Mouse (Mus musculus) myocyte (in vitro differentiated cells): ENCODE results near the gene Atp6v1a. TPM values are rescaled to one million over a fixed set of nuclear protein-coding genes. Genes with fewer than 3 reads are reported as not detected.
A peak's percentile ranks its signal among the peaks of the same experiment; 100 is the strongest.

Experiments
- H3K27me3 ChIP-seq: one replicate; pipeline ENCODE4 v1.6.1; 2011; ENCODE audit not compliant: control insufficient read depth, insufficient read depth, insufficient read length
- H3K36me3 ChIP-seq: one replicate; pipeline ENCODE4 v1.6.1; 2011; ENCODE audit not compliant: control insufficient read depth, insufficient read depth
- H3K4me2 ChIP-seq: one replicate; pipeline ENCODE4 v1.6.1; 2011; ENCODE audit warnings: low read depth, control low read depth
- H3K4me3 ChIP-seq: one replicate; pipeline ENCODE4 v1.5.1; 2011; ENCODE audit warnings: mild to moderate bottlenecking, control low read depth, moderate library complexity
- H3K79me2 ChIP-seq: one replicate; pipeline ENCODE4 v1.6.1; 2011; ENCODE audit not compliant: control insufficient read depth, insufficient read depth
- H3ac ChIP-seq: one replicate; pipeline ENCODE4 v1.6.1; 2011; ENCODE audit not compliant: control insufficient read depth, insufficient read length
- CEBPB ChIP-seq: IDR thresholded peaks from 2 replicates; pipeline ENCODE4 v1.6.1; 2011; ENCODE audit warnings: mild to moderate bottlenecking, moderate library complexity; ENCODE audit not compliant: poor library complexity, insufficient read depth, severe bottlenecking
- E2F4 ChIP-seq: IDR thresholded peaks from one replicate; pipeline ENCODE4 v1.6.1; 2011; ENCODE audit warnings: mild to moderate bottlenecking, control low read depth, moderate library complexity; ENCODE audit not compliant: insufficient read depth
- MAX ChIP-seq: IDR thresholded peaks from one replicate; pipeline ENCODE4 v1.6.1; 2011; ENCODE audit warnings: low read depth, mild to moderate bottlenecking, control low read depth
- MYOD1 ChIP-seq, 3 experiments: IDR thresholded peaks; one replicate each; pipeline ENCODE4 v1.6.1; 2011; ENCODE audit warnings: control low read depth in 2 of 3, low read depth in 2 of 3, mild to moderate bottlenecking in 2 of 3, moderate library complexity in 1 of 3; ENCODE audit not compliant: insufficient read length in 2 of 3, control insufficient read depth in 1 of 3
- MYOG ChIP-seq, 3 experiments: IDR thresholded peaks; one replicate each; pipeline ENCODE4 v1.6.1; 2011; ENCODE audit warnings: control low read depth in 2 of 3, low read depth in 2 of 3, mild to moderate bottlenecking in 2 of 3; ENCODE audit not compliant: insufficient read length in 2 of 3, control insufficient read depth in 1 of 3, insufficient read depth in 1 of 3
- POLR2A ChIP-seq: IDR thresholded peaks from one replicate; pipeline ENCODE4 v1.6.1; 2011; ENCODE audit warnings: low read depth, mild to moderate bottlenecking, control low read depth, moderate library complexity; ENCODE audit not compliant: insufficient read length
- POLR2AphosphoS2 ChIP-seq: IDR thresholded peaks from one replicate; pipeline ENCODE4 v1.6.1; 2011; ENCODE audit warnings: low read depth, control low read depth; ENCODE audit not compliant: insufficient read length
- REST ChIP-seq: IDR thresholded peaks from one replicate; pipeline ENCODE4 v1.6.1; 2011; ENCODE audit warnings: mild to moderate bottlenecking, control low read depth, moderate library complexity; ENCODE audit not compliant: insufficient read depth, insufficient read length
- SRF ChIP-seq: IDR thresholded peaks from one replicate; pipeline ENCODE4 v1.6.1; 2011; ENCODE audit warnings: low read depth; ENCODE audit not compliant: control insufficient read depth, insufficient read length
- TCF12 ChIP-seq: IDR thresholded peaks from one replicate; pipeline ENCODE4 v1.6.1; 2011; ENCODE audit warnings: mild to moderate bottlenecking, control low read depth; ENCODE audit not compliant: poor library complexity, insufficient read depth, severe bottlenecking
- TCF3 ChIP-seq: IDR thresholded peaks from one replicate; pipeline ENCODE4 v1.6.1; 2011; ENCODE audit warnings: low read depth, control low read depth; ENCODE audit not compliant: insufficient read length
- USF1 ChIP-seq: IDR thresholded peaks from one replicate; pipeline ENCODE4 v1.6.1; 2011; ENCODE audit warnings: low read depth, mild to moderate bottlenecking, control low read depth, moderate library complexity
- polyA plus RNA-seq: library from polyadenylated mRNA; unstranded; fragments of >200 nt; fragmentation: generic; extraction: Trizol; gene quantifications from one replicate; pipeline ENCODE4 v1.2.1, GENCODE M21; 2012; ENCODE audit warnings: missing spikeins

Atp6v1a gene
- polyA plus RNA-seq: 28.7 TPM

GRCm38 (mm10) chr16:44139536-44140185 is at the start of gene Atp6v1a, which contains the start of gene Naa50:
Atp6v1a (minus strand) TSS chr16:44139705.
Naa50 (plus strand) TSS chr16:44139830.
- TF ChIP-seq REST (no peak), TCF3 (peak; percentile 14), USF1 (no peak), POLR2A (peak; percentile 95), E2F4 (peak; percentile 19), CEBPB (no peak), TCF12 (no peak), MYOD1 (IDR thresholded peaks at IDR 0.05; ENCODE audit: control insufficient read depth in 1 of 3, insufficient read length in 2 of 3, low read depth in 2 of 3) (peak in 2 of 3 experiments; percentile 58 to 81), MYOG (IDR thresholded peaks at IDR 0.05; ENCODE audit: control insufficient read depth in 1 of 3, insufficient read depth in 1 of 3, insufficient read length in 2 of 3, low read depth in 2 of 3) (peak in 2 of 3 experiments; percentile 73 to 84), MAX (no peak), POLR2AphosphoS2 (peak; percentile 93), SRF (no peak)
- peak within 1 kb of the TSS; percentile 91 for H3K4me3 ChIP-seq
- peaks cover 84% of the 10 kb centered on the region for H3K79me2 ChIP-seq
- no peaks in the 10 kb centered on the region for H3K27me3 ChIP-seq
- no peaks in the 10 kb centered on the region for H3K36me3 ChIP-seq
- H3K4me2 ChIP-seq: peak within 1 kb of the TSS; percentile 92
- H3ac ChIP-seq: peak within 1 kb of the TSS; percentile 32

DNA sequence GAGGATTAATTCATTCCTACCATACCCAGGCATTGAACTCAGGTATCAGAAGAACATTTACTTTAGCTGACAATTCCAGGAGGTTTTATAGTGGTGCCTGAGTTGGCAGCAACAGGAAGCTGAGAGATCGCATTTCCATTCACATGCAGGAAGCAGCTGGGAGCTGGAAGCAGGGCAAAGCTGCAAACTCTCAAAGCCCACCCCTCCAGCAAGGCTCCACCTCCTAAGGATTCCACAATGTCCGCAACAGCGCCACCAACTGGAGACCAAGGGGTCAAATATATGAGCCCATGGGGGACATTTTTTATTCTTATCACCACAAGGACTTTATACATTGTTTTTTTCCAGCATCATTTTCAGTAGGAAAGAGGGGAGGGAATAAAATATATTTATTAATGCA is 49.3 kb upstream of the Atp6v1a start:
- no peak overlapping the region for H3ac ChIP-seq
- H3K4me2 ChIP-seq: no peak overlapping the region
- no peak for TF ChIP-seq MAX
- TF ChIP-seq E2F4: no peak
- H3K79me2 ChIP-seq: no peaks in the 10 kb centered on the region
- no peaks in the 10 kb centered on the region for H3K27me3 ChIP-seq
- no peaks in the 10 kb centered on the region for H3K36me3 ChIP-seq
- H3K4me3 ChIP-seq: no peak overlapping the region

- H3K4me2 ChIP-seq: no peak overlapping the region
- H3ac ChIP-seq: no peak overlapping the region
- H3K4me3 ChIP-seq: no peak overlapping the region
- peaks cover 3% of the 10 kb centered on the region for H3K79me2 ChIP-seq
- no peaks in the 10 kb centered on the region for H3K27me3 ChIP-seq
- H3K36me3 ChIP-seq: no peaks in the 10 kb centered on the region
- TF ChIP-seq MYOG (IDR thresholded peaks at IDR 0.05; ENCODE audit: control insufficient read depth in 1 of 3, insufficient read depth in 1 of 3, insufficient read length in 2 of 3, low read depth in 2 of 3): no peak
- no peak for TF ChIP-seq POLR2AphosphoS2
- no peak for TF ChIP-seq E2F4
- no peak for TF ChIP-seq TCF3
- TF ChIP-seq CEBPB: no peak
- no peak for TF ChIP-seq REST
- TF ChIP-seq TCF12: no peak
- TF ChIP-seq POLR2A: no peak
- no peak for TF ChIP-seq MYOD1 (IDR thresholded peaks at IDR 0.05; ENCODE audit: control insufficient read depth in 1 of 3, insufficient read length in 2 of 3, low read depth in 2 of 3)
- TF ChIP-seq SRF: no peak
- TF ChIP-seq MAX: no peak
- TF ChIP-seq USF1: no peak
Observed at GRCm38 (mm10) chr16:44187172-44187571, 47.7 kb upstream of the Atp6v1a start.

DNA sequence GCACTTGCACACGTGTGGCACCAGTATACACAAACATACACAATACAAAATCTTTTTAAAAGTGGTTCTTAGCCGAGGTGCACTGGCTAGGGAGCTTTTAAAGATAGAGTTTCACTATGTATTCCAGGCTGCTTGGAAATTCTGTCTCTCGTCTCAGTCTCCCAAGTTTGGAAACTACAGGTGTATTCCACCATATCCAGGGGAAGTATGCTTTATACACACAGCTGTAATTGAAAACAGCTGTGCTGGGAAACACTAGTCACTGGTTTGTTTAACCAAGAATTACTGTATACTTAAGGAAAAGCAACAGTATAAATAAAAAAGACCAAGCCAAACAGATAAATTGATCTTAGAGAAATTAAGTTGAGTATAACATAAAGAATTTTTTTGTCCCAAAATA is 45.3 kb upstream of the Atp6v1a start:
- peaks cover 3% of the 10 kb centered on the region for H3K79me2 ChIP-seq
- TF ChIP-seq REST (no peak), TCF12 (no peak), MAX (no peak), TCF3 (no peak), POLR2AphosphoS2 (no peak), MYOG (IDR thresholded peaks at IDR 0.05; ENCODE audit: control insufficient read depth in 1 of 3, insufficient read depth in 1 of 3, insufficient read length in 2 of 3, low read depth in 2 of 3) (no peak), CEBPB (no peak), USF1 (no peak), MYOD1 (IDR thresholded peaks at IDR 0.05; ENCODE audit: control insufficient read depth in 1 of 3, insufficient read length in 2 of 3, low read depth in 2 of 3) (no peak), SRF (no peak), E2F4 (no peak), POLR2A (no peak)
- no peaks in the 10 kb centered on the region for H3K27me3 ChIP-seq
- no peak overlapping the region for H3ac ChIP-seq
- H3K4me3 ChIP-seq: no peak overlapping the region
- no peaks in the 10 kb centered on the region for H3K36me3 ChIP-seq
- no peak overlapping the region for H3K4me2 ChIP-seq

DNA sequence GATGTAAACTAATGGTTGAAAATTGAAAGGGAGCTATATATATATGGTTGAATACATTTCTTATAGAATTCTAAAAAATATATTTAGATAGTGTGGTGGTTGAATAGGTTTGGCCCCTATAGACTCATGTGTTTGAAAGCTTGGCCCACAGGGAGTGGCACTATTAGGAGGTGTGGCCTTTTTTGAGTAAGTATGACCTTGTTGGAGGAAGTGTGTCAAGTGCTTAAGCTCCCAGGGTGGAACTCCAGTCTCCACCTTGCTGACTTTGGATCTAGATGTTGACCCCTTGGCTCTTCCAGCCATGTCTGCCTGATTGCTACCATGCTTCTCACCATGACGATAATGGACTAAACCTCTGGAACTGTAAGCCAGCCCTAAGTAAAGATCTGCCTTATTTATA is 43.1 kb upstream of the Atp6v1a start:
- Histone ChIP-seq H3K4me2 (no peak overlapping the region), H3K79me2 (peaks cover 4% of the 10 kb centered on the region), H3K27me3 (no peaks in the 10 kb centered on the region), H3K36me3 (no peaks in the 10 kb centered on the region), H3ac (no peak overlapping the region), H3K4me3 (no peak overlapping the region)
- no peak for TF ChIP-seq USF1
- no peak for TF ChIP-seq TCF12
- no peak for TF ChIP-seq E2F4
- no peak for TF ChIP-seq TCF3
- no peak for TF ChIP-seq POLR2A
- TF ChIP-seq MYOD1 (IDR thresholded peaks at IDR 0.05; ENCODE audit: control insufficient read depth in 1 of 3, insufficient read length in 2 of 3, low read depth in 2 of 3): no peak
- TF ChIP-seq SRF: no peak
- TF ChIP-seq MYOG (IDR thresholded peaks at IDR 0.05; ENCODE audit: control insufficient read depth in 1 of 3, insufficient read depth in 1 of 3, insufficient read length in 2 of 3, low read depth in 2 of 3): no peak
- TF ChIP-seq CEBPB: no peak
- TF ChIP-seq POLR2AphosphoS2: no peak
- no peak for TF ChIP-seq MAX
- TF ChIP-seq REST: no peak
